Mouse (Mus musculus): ENCODE measurements around the gene AW146154.
A peak's percentile ranks its signal among the peaks of the same experiment; 100 is the strongest.
"Not testable (repeated sequence)": the region's sequence is repeated elsewhere in the genome, so short reads cannot be mapped to it uniquely, and the experiment has no call there.

Gene AW146154

GRCm38 (mm10) chr7:41499389-41500049 is at the start of gene AW146154, which contains the start of gene Gm20449:
TSS of gene AW146154 (minus strand) at chr7:41499890.
TSS of gene Gm20449 (minus strand) at chr7:41499417.
- peak; percentile 84 for DNase-seq (ENCODE audit: low read depth)

DNA sequence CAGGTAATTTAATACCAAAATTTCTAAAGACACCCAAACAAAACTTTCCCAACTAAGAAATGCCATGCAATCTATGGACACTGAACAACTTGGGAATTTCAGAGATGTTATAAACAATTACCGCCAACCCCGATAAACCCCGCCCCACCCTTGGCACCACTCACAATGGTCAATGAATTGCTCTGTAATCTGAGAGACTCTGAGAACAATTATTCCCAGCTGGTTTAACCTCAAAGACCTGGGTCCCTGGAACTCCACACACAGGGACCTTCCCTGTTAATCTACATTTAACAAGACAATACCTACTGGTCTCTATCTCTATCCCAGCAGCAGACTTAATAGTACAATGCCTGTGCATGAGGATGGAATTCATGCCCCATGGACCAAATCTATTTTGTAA is 13.0 kb upstream of the AW146154 start:
- DNase-seq (ENCODE audit: low read depth), result no peak

DNA sequence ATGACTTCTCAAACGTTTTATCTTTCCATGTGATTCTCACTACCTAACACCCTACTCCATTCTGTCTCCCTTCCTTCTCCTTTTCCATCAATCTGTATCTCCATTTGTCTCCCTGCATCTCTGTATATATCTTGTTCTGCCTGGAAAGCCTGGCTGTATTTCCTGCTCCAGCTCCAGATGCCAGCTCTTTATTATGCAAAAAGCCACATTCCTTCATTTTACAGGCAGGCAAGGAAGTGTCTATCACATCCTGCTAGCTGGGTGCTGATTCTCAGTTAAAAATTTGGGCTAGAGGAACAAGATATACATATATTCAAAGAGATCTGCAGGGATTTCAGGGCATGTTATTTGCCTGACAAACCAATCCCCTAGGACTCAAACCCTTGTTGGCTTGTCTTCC is 12.5 kb upstream of the AW146154 start:
- no peak for DNase-seq (ENCODE audit: low read depth)

DNA sequence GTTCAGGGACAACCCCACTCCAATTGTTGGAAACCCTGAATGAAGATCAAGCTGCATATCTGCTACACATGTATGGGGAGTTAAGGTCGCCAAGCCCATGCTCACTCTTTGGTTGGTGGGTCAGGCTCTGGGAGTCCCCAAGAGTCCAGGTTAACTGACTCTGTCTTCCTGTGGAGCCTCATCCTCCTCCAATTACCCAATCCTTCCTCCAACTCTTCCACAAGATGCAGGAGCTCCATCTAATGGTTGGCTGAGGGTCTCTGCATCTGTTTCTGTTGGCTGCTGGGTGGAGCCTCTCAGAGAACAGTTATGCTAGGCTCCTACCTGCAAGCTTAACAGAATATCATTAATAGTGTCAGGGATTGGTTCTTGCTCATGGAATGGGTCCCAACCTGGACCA is 2.7 kb upstream of the AW146154 start:
- DNase-seq (ENCODE audit: low read depth), result no peak

- peak; percentile 26 for DNase-seq (ENCODE audit: low read depth)
These were observed 653 bp upstream of the AW146154 start for GRCm38 (mm10) chr7:41500151-41500934.

DNA sequence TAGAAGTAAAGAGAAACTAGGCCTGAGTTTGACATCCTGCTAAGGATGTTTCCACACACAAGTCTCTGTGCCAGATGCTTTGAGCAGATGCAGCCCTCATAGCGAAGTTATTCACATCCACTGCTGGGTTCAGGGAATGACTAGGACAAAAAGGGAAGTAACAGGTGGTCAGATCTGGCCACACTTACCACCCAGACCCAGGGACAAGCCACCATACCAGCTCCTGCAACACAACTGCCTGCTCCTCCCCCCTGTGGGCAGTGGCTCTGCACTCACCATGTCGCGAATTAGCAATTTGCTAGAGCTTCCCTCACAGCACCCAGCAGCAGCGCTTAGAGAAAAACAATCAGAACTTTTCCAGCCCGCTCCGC is 687 bp downstream of the AW146154 start:
- not testable (repeated sequence) for DNase-seq (ENCODE audit: low read depth)

DNA sequence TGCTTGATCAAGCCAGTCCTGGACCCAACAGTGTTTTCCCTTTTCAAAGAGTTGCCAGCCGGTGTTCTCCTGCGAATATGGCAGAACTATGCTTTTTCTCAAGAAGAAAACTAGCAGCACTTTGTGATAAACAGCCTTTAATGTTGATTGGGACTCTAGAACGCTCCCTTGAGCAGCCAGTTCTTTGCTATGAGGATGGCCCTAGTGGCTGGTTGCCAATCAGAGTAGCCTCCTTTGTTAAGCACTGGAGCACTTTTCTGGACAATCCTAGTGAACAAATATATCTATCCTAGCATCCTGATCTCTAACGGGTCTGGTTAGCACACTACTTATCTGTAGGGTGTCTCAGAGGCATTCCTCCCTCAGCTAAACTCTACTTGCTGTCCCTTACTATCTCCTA is 1.2 kb downstream of the AW146154 start:
- not testable (repeated sequence) for DNase-seq (ENCODE audit: low read depth)

GRCm38 (mm10) chr7:41497871-41498270 is 1.8 kb downstream of the AW146154 start:
- DNase-seq (ENCODE audit: low read depth), result no peak

GRCm38 (mm10) chr7:41451864-41452263 is 47.8 kb downstream of the AW146154 start:
- DNase-seq (ENCODE audit: low read depth), result no peak

GRCm38 (mm10) chr7:41448596-41448995 is 51.1 kb downstream of the AW146154 start, which contains the start of gene Vmn2r57:
TSS of gene Vmn2r57 (minus strand) at chr7:41448696.
- DNase-seq (ENCODE audit: low read depth), result not testable (repeated sequence)
